Mouse (Mus musculus) liver, adult 2 months (tissue): Measurements from ENCODE around the gene Fn1.

Experiments used
- CTCF ChIP-seq: fragments of 200-500 bp; IDR thresholded peaks from 2 replicates; pipeline ENCODE4 v1.5.1; 2011; ENCODE audit warnings: low read depth, low read length, control low read depth
- POLR2A ChIP-seq: fragments of 200-500 bp; IDR thresholded peaks from 2 replicates; pipeline ENCODE4 v1.6.1; 2011; ENCODE audit warnings: low read length, control low read depth; ENCODE audit not compliant: insufficient read depth; ENCODE audit errors: extremely low read depth

- TF ChIP-seq CTCF (no peak), POLR2A (no peak)
These were observed 3.3 kb upstream of the Fn1 start for GRCm38 (mm10) chr1:71656309-71656708.
